Mouse (Mus musculus) spleen, adult 2 months (tissue): ENCODE results near the gene Adssl1.

Experiments used
- CTCF ChIP-seq: fragments of 200-500 bp; IDR thresholded peaks from 2 replicates; pipeline ENCODE4 v1.5.1; 2011; ENCODE audit warnings: mild to moderate bottlenecking, inconsistent platforms; ENCODE audit not compliant: insufficient read depth, insufficient read length, insufficient replicate concordance; ENCODE audit errors: extremely low read depth
- POLR2A ChIP-seq: fragments of 200-500 bp; IDR thresholded peaks from 2 replicates; pipeline ENCODE4 v1.6.1; 2011; ENCODE audit warnings: low read depth, low read length, inconsistent platforms

DNA sequence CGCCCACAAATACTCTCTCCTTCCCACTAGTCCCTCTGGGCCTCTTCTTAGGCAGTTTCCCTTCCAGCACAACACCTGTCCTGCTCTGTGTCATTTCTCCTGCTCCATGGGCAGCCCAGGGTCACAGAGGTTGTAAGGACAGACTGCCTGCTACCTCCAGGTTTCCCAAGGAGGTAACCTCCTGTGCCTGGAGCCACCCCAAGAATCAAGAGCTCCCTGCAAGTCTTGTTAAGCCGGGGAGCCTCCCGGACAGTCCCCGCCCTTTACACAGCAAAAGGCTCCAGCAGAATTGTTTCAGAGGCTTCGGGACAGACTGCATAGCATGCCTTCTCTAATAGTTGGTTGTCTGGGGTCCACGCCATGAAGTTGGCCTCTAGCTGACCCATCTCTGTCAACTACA lies 6.6 kb downstream of the Adssl1 start:
- no peak for TF ChIP-seq POLR2A
- no peak for TF ChIP-seq CTCF
